Mouse (Mus musculus) embryonic fibroblast, embryonic 13.5 days (primary cell): ENCODE measurements around the gene Ybx3.

Experiments used
- CTCF ChIP-seq: IDR thresholded peaks from 2 replicates; pipeline ENCODE4 v1.5.1; 2011; ENCODE audit warnings: mild to moderate bottlenecking, control low read depth, low read length, moderate library complexity, borderline replicate concordance; ENCODE audit not compliant: insufficient read depth
- POLR2A ChIP-seq: IDR thresholded peaks from 2 replicates; pipeline ENCODE4 v1.6.1; 2011; ENCODE audit warnings: low read depth, mild to moderate bottlenecking, control low read depth, low read length, moderate library complexity

DNA sequence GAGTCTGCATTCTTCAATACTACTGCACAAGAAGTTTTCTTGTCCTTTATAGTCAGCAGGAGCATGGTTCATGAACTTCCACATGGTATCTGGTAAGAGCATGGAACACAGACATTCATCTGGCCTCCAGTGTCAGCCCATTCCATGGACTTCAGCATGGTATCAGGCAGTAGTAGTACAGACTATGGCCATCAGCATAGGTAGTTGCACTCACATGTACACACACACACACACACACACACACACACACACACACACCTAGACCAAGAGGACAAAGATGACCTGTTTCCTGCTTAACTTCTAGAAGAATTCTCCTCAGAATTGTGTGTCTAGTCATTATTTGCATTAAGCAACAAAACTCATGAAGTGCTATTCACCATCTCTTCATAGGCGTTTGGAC is 49.5 kb downstream of the Ybx3 start:
- no peak for TF ChIP-seq POLR2A
- TF ChIP-seq CTCF = no peak
